Mouse (Mus musculus) heart, embryonic 11.5 days (tissue): ENCODE results near the gene Hagh. TPM values are rescaled to one million over a fixed set of nuclear protein-coding genes. Genes with fewer than 3 reads are reported as not detected.
A peak's percentile ranks its signal among the peaks of the same experiment; 100 is the strongest.

ENCODE experiments used
- ATAC-seq: fragments of 200-750 bp; cut with Nextera tagmentation; replicated peaks from 2 replicates; pipeline ENCODE4 v1.8.0; 2017; ENCODE audit warnings: moderate library complexity; ENCODE audit not compliant: insufficient number of reproducible peaks, low FRiP score, low TSS enrichment
- H3K27ac ChIP-seq: fragments of 300-500 bp; sonication (generic); 2 replicates; pipeline ENCODE4 v1.5.1; 2014; ENCODE audit warnings: mild to moderate bottlenecking, low read depth, low read length
- H3K27me3 ChIP-seq: fragments of 300-500 bp; sonication (generic); 2 replicates; pipeline ENCODE4 v1.6.1; 2014; ENCODE audit warnings: mild to moderate bottlenecking, low read length, mixed read lengths; ENCODE audit not compliant: control insufficient read depth, insufficient read depth
- H3K36me3 ChIP-seq: fragments of 300-500 bp; sonication (generic); 2 replicates; pipeline ENCODE4 v1.6.1; 2014; ENCODE audit warnings: mild to moderate bottlenecking, low read length, moderate library complexity, mixed read lengths; ENCODE audit not compliant: control insufficient read depth, insufficient read depth
- H3K4me1 ChIP-seq: fragments of 300-500 bp; sonication (generic); 2 replicates; pipeline ENCODE4 v1.6.1; 2014; ENCODE audit warnings: low read length; ENCODE audit not compliant: control insufficient read depth, insufficient read depth
- H3K4me2 ChIP-seq: fragments of 300-500 bp; sonication (generic); 2 replicates; pipeline ENCODE4 v1.6.1; 2014; ENCODE audit warnings: mild to moderate bottlenecking, moderate library complexity
- H3K4me3 ChIP-seq: fragments of 300-500 bp; sonication (generic); 2 replicates; pipeline ENCODE4 v1.5.1; 2014; ENCODE audit warnings: low read depth, low read length
- H3K9ac ChIP-seq: fragments of 300-500 bp; sonication (generic); 2 replicates; pipeline ENCODE4 v1.6.1; 2014; ENCODE audit warnings: mild to moderate bottlenecking, low read depth, low read length, moderate library complexity
- H3K9me3 ChIP-seq: fragments of 300-500 bp; sonication (generic); replicated peaks from 2 replicates; pipeline ENCODE4 v1.6.1; 2016; ENCODE audit warnings: low read length; ENCODE audit not compliant: control insufficient read depth
- WGBS: fragments of 180-500 bp; shearing (Covaris S2); extraction: QIAGEN DNeasy Blood & Tissue Kit; methylation state at CpG from one replicate; pipeline ENCODE4 v1.1.7; 2014; ENCODE audit not compliant: insufficient replicate concordance; 5-methylcytosine and 5-hydroxymethylcytosine counted together
- polyA plus RNA-seq: library from polyadenylated mRNA; unstranded; fragments of >200 nt; fragmentation: Nextera tagmentation; extraction: Ambion mirVana; gene quantifications from 2 replicates; pipeline ENCODE4 v1.2.1, GENCODE M21; 2014

Gene Hagh
- polyA plus RNA-seq, 1 experiment from 2014 or later: 48.8 TPM

GRCm38 (mm10) chr17:24898041-24898854, 58.3 kb downstream of the Hagh start:
- H3K9me3 ChIP-seq: no peaks in the 10 kb centered on the region
- H3K27me3 ChIP-seq: no peaks in the 10 kb centered on the region
- H3K9ac ChIP-seq: no peak overlapping the region
- H3K4me1 ChIP-seq: peaks cover 35% of the 10 kb centered on the region
- no peak overlapping the region for H3K4me3 ChIP-seq
- no peak for ATAC-seq
- peaks cover 46% of the 10 kb centered on the region for H3K36me3 ChIP-seq
- 87% methylated on average over 4 of the region's 4 CpGs for WGBS
- H3K4me2 ChIP-seq: no peak overlapping the region; the same call in 1 of the 2 replicates
- no peak overlapping the region for H3K27ac ChIP-seq

- Histone ChIP-seq H3K9ac (no peak overlapping the region; the same call in 1 of the 2 replicates), H3K27ac (no peak overlapping the region), H3K4me3 (no peak overlapping the region), H3K27me3 (no peaks in the 10 kb centered on the region), H3K9me3 (no peaks in the 10 kb centered on the region), H3K4me1 (peaks cover 31% of the 10 kb centered on the region), H3K4me2 (no peak overlapping the region), H3K36me3 (peaks cover 48% of the 10 kb centered on the region)
- ATAC-seq: no peak
- 77% methylated on average over 5 of the region's 5 CpGs for WGBS
Measured at GRCm38 (mm10) chr17:24899153-24899552, 59.2 kb downstream of the Hagh start.

GRCm38 (mm10) chr17:24900014-24900413, 60.1 kb downstream of the Hagh start:
- no peak overlapping the region for H3K4me2 ChIP-seq
- H3K9ac ChIP-seq: no peak overlapping the region
- ATAC-seq: no peak
- peaks cover 56% of the 10 kb centered on the region for H3K36me3 ChIP-seq
- H3K9me3 ChIP-seq: no peaks in the 10 kb centered on the region
- peaks cover 27% of the 10 kb centered on the region for H3K4me1 ChIP-seq
- H3K27ac ChIP-seq: no peak overlapping the region
- H3K27me3 ChIP-seq: no peaks in the 10 kb centered on the region
- WGBS: 93% methylated on average over 6 of the region's 6 CpGs
- H3K4me3 ChIP-seq: no peak overlapping the region

GRCm38 (mm10) chr17:24902124-24902523, 62.2 kb downstream of the Hagh start:
- H3K4me1 ChIP-seq: peaks cover 11% of the 10 kb centered on the region
- no peaks in the 10 kb centered on the region for H3K9me3 ChIP-seq
- peaks cover 68% of the 10 kb centered on the region for H3K36me3 ChIP-seq
- 87% methylated on average over 5 of the region's 5 CpGs for WGBS
- H3K27ac ChIP-seq: no peak overlapping the region
- H3K27me3 ChIP-seq: no peaks in the 10 kb centered on the region
- no peak overlapping the region for H3K4me2 ChIP-seq
- no peak overlapping the region for H3K9ac ChIP-seq
- H3K4me3 ChIP-seq: no peak overlapping the region
- no peak for ATAC-seq

GRCm38 (mm10) chr17:24902671-24903474, 62.9 kb downstream of the Hagh start:
- Histone ChIP-seq H3K4me1 (peaks cover 4% of the 10 kb centered on the region; the same call in 1 of the 2 replicates), H3K9ac (no peak overlapping the region), H3K4me2 (0 out of 2 replicates have a peak overlapping the region, but pooled peaks have one; percentile 35), H3K36me3 (peaks cover 67% of the 10 kb centered on the region), H3K27me3 (no peaks in the 10 kb centered on the region), H3K4me3 (no peak overlapping the region), H3K27ac (peak overlapping the region; percentile 67), H3K9me3 (no peaks in the 10 kb centered on the region)
- peak; percentile 77 for ATAC-seq
- 59% methylated on average over 9 of the region's 9 CpGs for whole genome bisulfite sequencing

- ATAC-seq: no peak
- no peaks in the 10 kb centered on the region for H3K9me3 ChIP-seq
- peaks cover 64% of the 10 kb centered on the region for H3K36me3 ChIP-seq
- 90% methylated on average over 9 of the region's 9 CpGs for WGBS
- no peak overlapping the region for H3K27ac ChIP-seq
- no peak overlapping the region for H3K9ac ChIP-seq
- no peak overlapping the region for H3K4me2 ChIP-seq
- H3K27me3 ChIP-seq: no peaks in the 10 kb centered on the region
- H3K4me3 ChIP-seq: no peak overlapping the region
- H3K4me1 ChIP-seq: 0 out of 2 replicates have a peak, but pooled peaks cover 3% of the 10 kb centered on the region
Measured at GRCm38 (mm10) chr17:24903767-24904166, 63.8 kb downstream of the Hagh start.

GRCm38 (mm10) chr17:24907591-24907990, 67.6 kb downstream of the Hagh start:
- no peaks in the 10 kb centered on the region for H3K4me1 ChIP-seq
- no peak overlapping the region for H3K4me3 ChIP-seq
- H3K4me2 ChIP-seq: no peak overlapping the region
- no peak for ATAC-seq
- 89% methylated on average over 2 of the region's 2 CpGs for WGBS
- no peaks in the 10 kb centered on the region for H3K27me3 ChIP-seq
- H3K9me3 ChIP-seq: no peaks in the 10 kb centered on the region
- peaks cover 33% of the 10 kb centered on the region for H3K36me3 ChIP-seq
- no peak overlapping the region for H3K27ac ChIP-seq
- no peak overlapping the region for H3K9ac ChIP-seq

- no peaks in the 10 kb centered on the region for H3K27me3 ChIP-seq
Measured at GRCm38 (mm10) chr17:24913984-24914383, 74.0 kb downstream of the Hagh start.

More at GRCm38 (mm10) chr17:24913984-24914383, 74.0 kb downstream of the Hagh start:
- Histone ChIP-seq H3K36me3 (peaks cover 37% of the 10 kb centered on the region), H3K9ac (no peak overlapping the region), H3K27ac (no peak overlapping the region), H3K4me3 (no peak overlapping the region), H3K9me3 (no peaks in the 10 kb centered on the region), H3K4me1 (no peaks in the 10 kb centered on the region), H3K4me2 (no peak overlapping the region)
- ATAC-seq: no peak
